Mouse (Mus musculus): ENCODE results near the gene Arhgap10.
"Not testable (repeated sequence)": the region's sequence is repeated elsewhere in the genome, so short reads cannot be mapped to it uniquely, and the experiment has no call there.

Gene Arhgap10

GRCm38 (mm10) chr8:77350121-77350777 is 167.5 kb downstream of the Arhgap10 start:
- DNase-seq (ENCODE audit: low read depth, low spot score): no peak

- no peak for DNase-seq (ENCODE audit: low read depth, low spot score)
Observed at GRCm38 (mm10) chr8:77343916-77344315, 173.8 kb downstream of the Arhgap10 start.

GRCm38 (mm10) chr8:77343335-77343734 is 174.4 kb downstream of the Arhgap10 start:
- DNase-seq (ENCODE audit: low read depth, low spot score): no peak

GRCm38 (mm10) chr8:77342144-77342543 is 175.6 kb downstream of the Arhgap10 start:
- DNase-seq (ENCODE audit: low read depth, low spot score): no peak

- no peak for DNase-seq (ENCODE audit: low read depth, low spot score)
Observed at GRCm38 (mm10) chr8:77341329-77341728, 176.4 kb downstream of the Arhgap10 start.

GRCm38 (mm10) chr8:77340046-77340747 is 177.6 kb downstream of the Arhgap10 start:
- no peak for DNase-seq (ENCODE audit: low read depth, low spot score)

GRCm38 (mm10) chr8:77337272-77337671 is 180.5 kb downstream of the Arhgap10 start:
- no peak for DNase-seq (ENCODE audit: low read depth, low spot score)

- DNase-seq (ENCODE audit: low read depth, low spot score): no peak
Observed at GRCm38 (mm10) chr8:77331180-77331579, 186.6 kb downstream of the Arhgap10 start.

- no peak for DNase-seq (ENCODE audit: low read depth, low spot score)
Observed at GRCm38 (mm10) chr8:77330304-77330703, 187.4 kb downstream of the Arhgap10 start.

- no peak for DNase-seq (ENCODE audit: low read depth, low spot score)
Observed at GRCm38 (mm10) chr8:77329783-77330182, 188.0 kb downstream of the Arhgap10 start.

- DNase-seq (ENCODE audit: low read depth, low spot score): no peak
Observed at GRCm38 (mm10) chr8:77328473-77328872, 189.3 kb downstream of the Arhgap10 start.

GRCm38 (mm10) chr8:77327326-77327725 is 190.4 kb downstream of the Arhgap10 start:
- DNase-seq (ENCODE audit: low read depth, low spot score): no peak

- DNase-seq (ENCODE audit: low read depth, low spot score): not testable (repeated sequence)
Observed at GRCm38 (mm10) chr8:77322727-77323126, 195.0 kb downstream of the Arhgap10 start.

- DNase-seq (ENCODE audit: low read depth, low spot score): no peak
Observed at GRCm38 (mm10) chr8:77321901-77322300, 195.9 kb downstream of the Arhgap10 start.

- DNase-seq (ENCODE audit: low read depth, low spot score): no peak
Observed at GRCm38 (mm10) chr8:77318590-77318989, 199.2 kb downstream of the Arhgap10 start.

- DNase-seq (ENCODE audit: low read depth, low spot score): no peak
Observed at GRCm38 (mm10) chr8:77317771-77318170, 200.0 kb downstream of the Arhgap10 start.

- no peak for DNase-seq (ENCODE audit: low read depth, low spot score)
Observed at GRCm38 (mm10) chr8:77313003-77313402, 204.8 kb downstream of the Arhgap10 start.

GRCm38 (mm10) chr8:77311762-77312161 is 206.0 kb downstream of the Arhgap10 start:
- DNase-seq (ENCODE audit: low read depth, low spot score): no peak

GRCm38 (mm10) chr8:77310541-77310940 is 207.2 kb downstream of the Arhgap10 start:
- DNase-seq (ENCODE audit: low read depth, low spot score): no peak

GRCm38 (mm10) chr8:77310026-77310425 is 207.7 kb downstream of the Arhgap10 start:
- no peak for DNase-seq (ENCODE audit: low read depth, low spot score)

- DNase-seq (ENCODE audit: low read depth, low spot score): peak; percentile 63
Observed at GRCm38 (mm10) chr8:77294599-77294998, 223.2 kb downstream of the Arhgap10 start.

GRCm38 (mm10) chr8:77292649-77293048 is 225.1 kb downstream of the Arhgap10 start:
- no peak for DNase-seq (ENCODE audit: low read depth, low spot score)

GRCm38 (mm10) chr8:77292120-77292519 is 225.6 kb downstream of the Arhgap10 start:
- DNase-seq (ENCODE audit: low read depth, low spot score): no peak
